Mouse (Mus musculus): ENCODE data around the gene Spag17. TPM values are rescaled to one million over a fixed set of nuclear protein-coding genes. Genes with fewer than 3 reads are reported as not detected.
"Not testable (repeated sequence)": the region's sequence is repeated elsewhere in the genome, so short reads cannot be mapped to it uniquely, and the experiment has no call there.

Spag17 gene
- polyA plus RNA-seq, 1 experiment from 2014 or later, result 0.54 TPM

GRCm38 (mm10) chr3:99881498-99881897, 3.7 kb upstream of the Spag17 start:
- Histone ChIP-seq H3K4me2 (no peak overlapping the region), H3K9ac (ENCODE audit: low read depth, low read length) (no peak overlapping the region), H3K4me1 (ENCODE audit: control insufficient read depth, insufficient read depth, low read length) (peaks cover 3% of the 10 kb centered on the region; the same call in 1 of the 2 replicates), H3K36me3 (ENCODE audit: control insufficient read depth, insufficient read depth, low read length) (no peaks in the 10 kb centered on the region), H3K27ac (ENCODE audit: low read depth, low read length) (no peak overlapping the region), H3K9me3 (replicated peaks; ENCODE audit: control insufficient read depth, low read length) (no peaks in the 10 kb centered on the region), H3K4me3 (ENCODE audit: low read depth, low read length) (no peak overlapping the region), H3K27me3 (ENCODE audit: control insufficient read depth, insufficient read depth, low read length) (no peaks in the 10 kb centered on the region)
- no peak for ATAC-seq (replicated peaks; ENCODE audit: insufficient number of reproducible peaks, low FRiP score, low TSS enrichment)
- 77% methylated on average over 3 of the region's 3 CpGs for WGBS (ENCODE audit: insufficient replicate concordance)

- Histone ChIP-seq H3K4me3 (ENCODE audit: low read depth, low read length) (no peak overlapping the region), H3K4me1 (ENCODE audit: control insufficient read depth, insufficient read depth, low read length) (peaks cover 3% of the 10 kb centered on the region; the same call in 1 of the 2 replicates), H3K9me3 (replicated peaks; ENCODE audit: control insufficient read depth, low read length) (no peaks in the 10 kb centered on the region), H3K4me2 (no peak overlapping the region), H3K27ac (ENCODE audit: low read depth, low read length) (no peak overlapping the region), H3K27me3 (ENCODE audit: control insufficient read depth, insufficient read depth, low read length) (no peaks in the 10 kb centered on the region), H3K9ac (ENCODE audit: low read depth, low read length) (no peak overlapping the region), H3K36me3 (ENCODE audit: control insufficient read depth, insufficient read depth, low read length) (no peaks in the 10 kb centered on the region)
- ATAC-seq (replicated peaks; ENCODE audit: insufficient number of reproducible peaks, low FRiP score, low TSS enrichment), result no peak
- 73% methylated on average over 6 of the region's 6 CpGs for WGBS (ENCODE audit: insufficient replicate concordance)
Observed at GRCm38 (mm10) chr3:99883988-99884564, 1.1 kb upstream of the Spag17 start.

- H3K27me3 ChIP-seq (ENCODE audit: control insufficient read depth, insufficient read depth, low read length); H3K9me3 ChIP-seq (replicated peaks; ENCODE audit: control insufficient read depth, low read length); H3K36me3 ChIP-seq (ENCODE audit: control insufficient read depth, insufficient read depth, low read length); H3K4me1 ChIP-seq (ENCODE audit: control insufficient read depth, insufficient read depth, low read length); H3K27ac ChIP-seq (ENCODE audit: low read depth, low read length); H3K4me2 ChIP-seq; H3K4me3 ChIP-seq (ENCODE audit: low read depth, low read length); H3K9ac ChIP-seq (ENCODE audit: low read depth, low read length); ATAC-seq (replicated peaks; ENCODE audit: insufficient number of reproducible peaks, low FRiP score, low TSS enrichment): not testable (repeated sequence)
- 85% methylated on average over 4 of the region's 4 CpGs for WGBS (ENCODE audit: insufficient replicate concordance)
Observed at GRCm38 (mm10) chr3:99894741-99895140, 9.5 kb downstream of the Spag17 start.

DNA sequence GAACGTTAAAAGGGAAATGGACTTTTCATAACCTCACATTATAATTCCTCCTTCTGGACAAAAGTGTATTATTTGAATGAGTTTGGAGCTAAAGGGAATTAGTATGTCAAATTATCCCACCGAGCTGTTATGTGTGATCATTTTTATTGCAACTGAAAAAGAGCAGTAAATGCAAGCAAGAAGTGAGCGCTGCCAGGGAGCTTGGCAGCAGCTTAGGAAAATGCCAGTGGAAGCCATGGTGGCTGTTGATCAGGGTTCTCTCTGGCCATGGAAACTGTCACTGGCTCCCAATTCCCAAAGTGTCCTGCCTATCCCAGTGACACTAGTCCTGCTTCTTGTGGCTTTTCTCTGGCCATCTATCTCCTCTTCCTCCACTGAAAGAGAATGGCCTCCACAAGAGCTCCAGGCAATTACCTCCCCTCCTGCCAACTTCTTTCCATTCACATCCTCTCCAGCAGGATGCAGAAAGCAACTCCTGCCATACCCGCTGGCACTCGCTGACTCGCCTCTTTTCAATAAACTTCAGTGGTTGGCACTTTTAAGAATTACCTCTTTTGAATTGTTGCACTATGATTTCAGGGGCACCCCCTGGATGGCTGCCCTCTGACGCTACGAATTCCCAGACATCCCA, 28.7 kb downstream of the Spag17 start:
- no peak for ATAC-seq (replicated peaks; ENCODE audit: insufficient number of reproducible peaks, low FRiP score, low TSS enrichment)
- H3K4me3 ChIP-seq (ENCODE audit: low read depth, low read length), result no peak overlapping the region
- no peak overlapping the region for H3K4me2 ChIP-seq
- H3K27ac ChIP-seq (ENCODE audit: low read depth, low read length), result no peak overlapping the region
- H3K9ac ChIP-seq (ENCODE audit: low read depth, low read length), result no peak overlapping the region
- no peaks in the 10 kb centered on the region for H3K9me3 ChIP-seq (replicated peaks; ENCODE audit: control insufficient read depth, low read length)
- H3K36me3 ChIP-seq (ENCODE audit: control insufficient read depth, insufficient read depth, low read length), result no peaks in the 10 kb centered on the region
- WGBS (ENCODE audit: insufficient replicate concordance), result 77% methylated on average over 8 of the region's 8 CpGs
- no peaks in the 10 kb centered on the region for H3K27me3 ChIP-seq (ENCODE audit: control insufficient read depth, insufficient read depth, low read length)
- H3K4me1 ChIP-seq (ENCODE audit: control insufficient read depth, insufficient read depth, low read length), result no peaks in the 10 kb centered on the region

- H3K27me3 ChIP-seq (ENCODE audit: control insufficient read depth, insufficient read depth, low read length), result no peaks in the 10 kb centered on the region
- H3K4me2 ChIP-seq, result no peak overlapping the region
- H3K9ac ChIP-seq (ENCODE audit: low read depth, low read length), result no peak overlapping the region
- H3K36me3 ChIP-seq (ENCODE audit: control insufficient read depth, insufficient read depth, low read length), result no peaks in the 10 kb centered on the region
- no peak overlapping the region for H3K27ac ChIP-seq (ENCODE audit: low read depth, low read length)
- no peaks in the 10 kb centered on the region for H3K9me3 ChIP-seq (replicated peaks; ENCODE audit: control insufficient read depth, low read length)
- no peak for ATAC-seq (replicated peaks; ENCODE audit: insufficient number of reproducible peaks, low FRiP score, low TSS enrichment)
- H3K4me3 ChIP-seq (ENCODE audit: low read depth, low read length), result no peak overlapping the region
- no peaks in the 10 kb centered on the region for H3K4me1 ChIP-seq (ENCODE audit: control insufficient read depth, insufficient read depth, low read length)
- 75% methylated on average over 3 of the region's 3 CpGs for WGBS (ENCODE audit: insufficient replicate concordance)
Observed at GRCm38 (mm10) chr3:99922944-99923343, 37.7 kb downstream of the Spag17 start.

GRCm38 (mm10) chr3:99930920-99931620, 45.9 kb downstream of the Spag17 start:
- ATAC-seq (replicated peaks; ENCODE audit: insufficient number of reproducible peaks, low FRiP score, low TSS enrichment), result no peak
- Histone ChIP-seq H3K9ac (ENCODE audit: low read depth, low read length) (no peak overlapping the region), H3K4me1 (ENCODE audit: control insufficient read depth, insufficient read depth, low read length) (no peaks in the 10 kb centered on the region), H3K27me3 (ENCODE audit: control insufficient read depth, insufficient read depth, low read length) (no peaks in the 10 kb centered on the region), H3K4me3 (ENCODE audit: low read depth, low read length) (no peak overlapping the region), H3K27ac (ENCODE audit: low read depth, low read length) (no peak overlapping the region), H3K9me3 (replicated peaks; ENCODE audit: control insufficient read depth, low read length) (no peaks in the 10 kb centered on the region), H3K36me3 (ENCODE audit: control insufficient read depth, insufficient read depth, low read length) (no peaks in the 10 kb centered on the region), H3K4me2 (no peak overlapping the region)
- WGBS (ENCODE audit: insufficient replicate concordance), result 71% methylated on average over 12 of the region's 12 CpGs

- Histone ChIP-seq H3K4me3 (ENCODE audit: low read depth, low read length) (no peak overlapping the region), H3K27ac (ENCODE audit: low read depth, low read length) (no peak overlapping the region), H3K9me3 (replicated peaks; ENCODE audit: control insufficient read depth, low read length) (no peaks in the 10 kb centered on the region), H3K4me2 (no peak overlapping the region), H3K9ac (ENCODE audit: low read depth, low read length) (no peak overlapping the region), H3K4me1 (ENCODE audit: control insufficient read depth, insufficient read depth, low read length) (no peaks in the 10 kb centered on the region), H3K36me3 (ENCODE audit: control insufficient read depth, insufficient read depth, low read length) (no peaks in the 10 kb centered on the region), H3K27me3 (ENCODE audit: control insufficient read depth, insufficient read depth, low read length) (no peaks in the 10 kb centered on the region)
- ATAC-seq (replicated peaks; ENCODE audit: insufficient number of reproducible peaks, low FRiP score, low TSS enrichment), result no peak
- WGBS (ENCODE audit: insufficient replicate concordance), result 39% methylated on average over 1 of the region's 1 CpGs
Observed at GRCm38 (mm10) chr3:99936159-99936558, 51.0 kb downstream of the Spag17 start.

- Histone ChIP-seq H3K4me3 (ENCODE audit: low read depth, low read length) (no peak overlapping the region), H3K9me3 (replicated peaks; ENCODE audit: control insufficient read depth, low read length) (no peaks in the 10 kb centered on the region), H3K9ac (ENCODE audit: low read depth, low read length) (no peak overlapping the region), H3K36me3 (ENCODE audit: control insufficient read depth, insufficient read depth, low read length) (no peaks in the 10 kb centered on the region), H3K27ac (ENCODE audit: low read depth, low read length) (no peak overlapping the region), H3K4me1 (ENCODE audit: control insufficient read depth, insufficient read depth, low read length) (no peaks in the 10 kb centered on the region), H3K4me2 (no peak overlapping the region), H3K27me3 (ENCODE audit: control insufficient read depth, insufficient read depth, low read length) (no peaks in the 10 kb centered on the region)
- WGBS (ENCODE audit: insufficient replicate concordance), result 29% methylated on average over 8 of the region's 8 CpGs
- no peak for ATAC-seq (replicated peaks; ENCODE audit: insufficient number of reproducible peaks, low FRiP score, low TSS enrichment)
Observed at GRCm38 (mm10) chr3:99938611-99939286, 53.5 kb downstream of the Spag17 start.

All from heart, embryonic 11.5 days (tissue).